Mouse (Mus musculus) G1E (cell line): ENCODE data around the gene Fndc3b.

Source experiments
- CTCF ChIP-seq: IDR thresholded peaks from 2 replicates; pipeline ENCODE4 v1.5.1; 2012; ENCODE audit warnings: low read depth, low read length, inconsistent platforms, mixed read lengths
- GATA1 ChIP-seq: IDR thresholded peaks from 2 replicates; pipeline ENCODE4 v1.6.1; 2012; ENCODE audit warnings: borderline replicate concordance, low read length, inconsistent platforms, mixed read lengths
- GATA2 ChIP-seq: IDR thresholded peaks from 2 replicates; pipeline ENCODE4 v1.6.1; 2012; ENCODE audit warnings: low read depth, low read length, inconsistent platforms, borderline replicate concordance
- POLR2AphosphoS5 ChIP-seq: IDR thresholded peaks from 2 replicates; pipeline ENCODE4 v1.6.1; 2012; ENCODE audit warnings: low read depth, low read length, inconsistent platforms; ENCODE audit not compliant: insufficient replicate concordance
- TAL1 ChIP-seq: conservative IDR thresholded peaks from 2 replicates; pipeline ENCODE4 v1.6.1; 2012; ENCODE audit warnings: low read depth, low read length, inconsistent platforms, mixed read lengths

- TF ChIP-seq GATA1 (no peak), CTCF (no peak), TAL1 (no peak), GATA2 (no peak), POLR2AphosphoS5 (no peak)
Measured at GRCm38 (mm10) chr3:27744754-27745153, 33.6 kb upstream of the Fndc3b start.
